Mouse (Mus musculus): ENCODE measurements around the gene Podxl.

- TF ChIP-seq CTCF (IDR thresholded peaks at IDR 0.05; ENCODE audit: low read depth) (no peak), EP300 (IDR thresholded peaks at IDR 0.05; ENCODE audit: low read depth) (no peak)
Measured at GRCm38 (mm10) chr6:31606429-31606828, 42.6 kb upstream of the Podxl start.
